Mouse (Mus musculus): ENCODE results near the gene Asxl1.

The Asxl1 gene

GRCm38 (mm10) chr2:153408971-153409370 lies 63.3 kb downstream of the Asxl1 start:
- in situ Hi-C loops (cut with MboI; ENCODE audit: low sequenced_read_pairs): loop anchor here (25.0 kb wide), 1 partner anchor 497 kb away; the partner anchor contains the start of gene Mylk2

DNA sequence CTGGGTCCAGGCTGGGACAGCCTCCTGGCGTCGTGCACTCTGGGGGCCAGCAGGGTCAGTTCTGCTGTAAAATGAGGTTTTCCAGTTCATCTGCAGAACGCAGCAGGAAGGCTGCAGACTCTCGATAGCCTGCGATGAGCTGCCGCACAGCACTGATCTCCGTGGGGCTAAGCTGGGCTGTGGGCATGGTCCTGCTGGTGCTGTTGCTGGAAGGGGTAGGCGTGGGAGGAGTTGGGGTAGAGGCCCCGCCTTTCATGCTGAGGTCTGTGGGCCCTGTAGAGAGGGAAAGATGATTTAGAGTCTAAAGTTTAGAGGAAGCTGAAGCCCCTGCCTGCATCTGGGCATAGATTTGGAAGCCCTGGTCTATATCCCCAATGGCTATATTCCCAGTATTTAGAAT lies 65.9 kb downstream of the Asxl1 start:
- in situ Hi-C loops (cut with MboI; ENCODE audit: low sequenced_read_pairs): loop anchor here (25.0 kb wide), 1 partner anchor 499 kb away; the partner anchor contains the start of gene Mylk2

- in situ Hi-C loops (cut with MboI; ENCODE audit: low sequenced_read_pairs): loop anchor here (25.0 kb wide), 1 partner anchor 500 kb away; the partner anchor contains the start of gene Mylk2
These were observed 66.9 kb downstream of the Asxl1 start for GRCm38 (mm10) chr2:153412563-153412962.

- in situ Hi-C loops (cut with MboI; ENCODE audit: low sequenced_read_pairs): loop anchor here (25.0 kb wide), 1 partner anchor 502 kb away; the partner anchor contains the start of gene Mylk2
These were observed 69.0 kb downstream of the Asxl1 start for GRCm38 (mm10) chr2:153414607-153415006.

DNA sequence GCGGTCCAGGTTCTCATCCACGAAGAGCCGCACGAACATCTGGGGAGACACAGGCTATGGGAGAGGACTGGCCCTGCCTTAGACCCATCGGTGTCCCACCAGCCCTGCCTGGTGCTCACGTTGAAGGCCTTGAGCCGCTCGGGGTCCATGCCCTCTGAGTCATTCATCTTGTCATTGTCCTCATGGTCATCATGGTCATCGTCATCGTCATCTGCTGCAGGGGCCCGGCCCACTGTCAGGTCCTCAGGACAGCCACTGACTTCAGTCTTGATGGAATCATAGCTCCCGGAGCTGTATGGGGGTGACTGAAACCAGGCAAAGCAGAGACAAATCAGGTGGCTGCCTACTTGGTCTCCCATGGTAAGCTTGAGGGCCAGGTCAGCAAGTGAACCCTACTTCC lies 72.2 kb downstream of the Asxl1 start:
- in situ Hi-C loops (cut with MboI; ENCODE audit: low sequenced_read_pairs): loop anchor here (25.0 kb wide), 1 partner anchor 506 kb away; the partner anchor contains the start of gene Mylk2

- in situ Hi-C loops (cut with MboI; ENCODE audit: low sequenced_read_pairs): loop anchor here (25.0 kb wide), 1 partner anchor 506 kb away; the partner anchor contains the start of gene Mylk2
These were observed 72.8 kb downstream of the Asxl1 start for GRCm38 (mm10) chr2:153418381-153418780.

DNA sequence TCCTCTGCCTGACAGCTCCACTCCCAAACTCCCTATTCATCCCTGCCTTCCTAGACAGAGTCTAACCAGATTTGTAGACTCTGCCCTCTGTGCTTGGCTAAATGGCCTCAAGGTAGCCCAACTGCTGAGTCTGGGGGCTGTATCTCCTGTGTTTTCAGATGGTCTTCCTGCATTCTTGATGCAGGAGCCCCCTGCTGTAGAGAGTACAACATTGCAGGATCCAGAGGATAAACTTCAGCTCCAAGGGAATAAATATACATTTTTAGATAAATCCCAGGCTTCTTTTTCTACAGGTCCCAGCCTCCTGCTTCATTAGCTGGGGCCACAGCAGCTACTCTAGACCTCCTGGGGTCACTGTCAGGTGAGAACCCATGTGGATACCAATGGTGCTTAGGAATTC lies 75.6 kb downstream of the Asxl1 start:
- in situ Hi-C loops (cut with MboI; ENCODE audit: low sequenced_read_pairs): loop anchor here (25.0 kb wide), 1 partner anchor 509 kb away; the partner anchor contains the start of gene Mylk2

- in situ Hi-C loops (cut with MboI; ENCODE audit: low sequenced_read_pairs): loop anchor here (25.0 kb wide), 1 partner anchor 510 kb away; the partner anchor contains the start of gene Mylk2
These were observed 76.4 kb downstream of the Asxl1 start for GRCm38 (mm10) chr2:153422051-153422450.

- in situ Hi-C loops (cut with MboI; ENCODE audit: low sequenced_read_pairs): loop anchor here (25.0 kb wide), 1 partner anchor 511 kb away; the partner anchor contains the start of gene Mylk2
These were observed 77.5 kb downstream of the Asxl1 start for GRCm38 (mm10) chr2:153423113-153423512.

DNA sequence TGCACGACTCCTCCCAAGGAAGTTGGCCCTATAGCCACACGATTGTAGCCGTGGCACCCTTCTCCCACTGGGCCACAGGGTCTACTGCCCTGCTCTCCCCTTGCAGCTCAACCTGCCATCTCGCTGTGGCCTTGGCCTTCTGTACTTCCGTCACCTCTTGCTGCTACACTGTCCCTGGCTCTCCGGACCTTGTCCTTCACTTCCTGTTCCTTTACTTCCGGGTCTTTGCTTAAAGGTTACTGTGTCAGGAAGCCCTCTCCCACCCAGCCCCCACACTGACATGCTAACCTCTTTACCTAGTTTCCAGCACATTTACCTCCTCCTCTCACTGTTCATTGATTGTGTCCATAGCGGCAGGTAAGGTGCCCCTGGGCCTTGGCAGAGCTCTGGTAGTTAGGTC lies 78.9 kb downstream of the Asxl1 start:
- in situ Hi-C loops (cut with MboI; ENCODE audit: low sequenced_read_pairs): loop anchor here (25.0 kb wide), 1 partner anchor 512 kb away; the partner anchor contains the start of gene Mylk2

GRCm38 (mm10) chr2:153425124-153425844 lies 79.7 kb downstream of the Asxl1 start:
- in situ Hi-C loops (cut with MboI; ENCODE audit: low sequenced_read_pairs): no loop called here

- in situ Hi-C loops (cut with MboI; ENCODE audit: low sequenced_read_pairs): no loop called here
These were observed 80.5 kb downstream of the Asxl1 start for GRCm38 (mm10) chr2:153425998-153426670.

- in situ Hi-C loops (cut with MboI; ENCODE audit: low sequenced_read_pairs): no loop called here
These were observed 81.3 kb downstream of the Asxl1 start for GRCm38 (mm10) chr2:153426931-153427330.

- in situ Hi-C loops (cut with MboI; ENCODE audit: low sequenced_read_pairs): no loop called here
These were observed 82.9 kb downstream of the Asxl1 start for GRCm38 (mm10) chr2:153428485-153428884.

- in situ Hi-C loops (cut with MboI; ENCODE audit: low sequenced_read_pairs): no loop called here
These were observed 84.9 kb downstream of the Asxl1 start for GRCm38 (mm10) chr2:153430571-153430970.

DNA sequence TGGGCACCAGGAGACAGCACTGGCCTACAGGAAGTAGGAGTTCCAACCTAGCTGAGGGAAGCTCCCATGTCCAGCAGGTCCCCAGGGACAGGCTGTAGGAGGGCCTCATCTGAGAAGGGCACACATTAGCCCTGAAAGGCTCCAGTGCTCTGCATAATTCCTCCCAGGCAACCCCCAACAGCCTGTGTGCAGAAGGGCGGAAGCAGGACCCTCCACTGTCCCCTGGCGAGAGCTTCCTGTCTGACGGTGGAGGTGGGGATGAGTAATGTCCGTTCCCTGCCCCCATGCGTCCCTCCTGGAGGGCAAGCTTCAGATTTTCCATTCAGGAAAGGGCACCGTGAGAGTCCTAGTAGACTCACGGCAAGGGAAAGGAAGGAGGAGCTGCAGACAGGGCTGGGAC lies 86.9 kb downstream of the Asxl1 start:
- in situ Hi-C loops (cut with MboI; ENCODE audit: low sequenced_read_pairs): no loop called here

- in situ Hi-C loops (cut with MboI; ENCODE audit: low sequenced_read_pairs): no loop called here
These were observed 88.2 kb downstream of the Asxl1 start for GRCm38 (mm10) chr2:153433859-153434258.

GRCm38 (mm10) chr2:153434880-153435831 lies 89.5 kb downstream of the Asxl1 start:
- in situ Hi-C loops (cut with MboI; ENCODE audit: low sequenced_read_pairs): no loop called here

DNA sequence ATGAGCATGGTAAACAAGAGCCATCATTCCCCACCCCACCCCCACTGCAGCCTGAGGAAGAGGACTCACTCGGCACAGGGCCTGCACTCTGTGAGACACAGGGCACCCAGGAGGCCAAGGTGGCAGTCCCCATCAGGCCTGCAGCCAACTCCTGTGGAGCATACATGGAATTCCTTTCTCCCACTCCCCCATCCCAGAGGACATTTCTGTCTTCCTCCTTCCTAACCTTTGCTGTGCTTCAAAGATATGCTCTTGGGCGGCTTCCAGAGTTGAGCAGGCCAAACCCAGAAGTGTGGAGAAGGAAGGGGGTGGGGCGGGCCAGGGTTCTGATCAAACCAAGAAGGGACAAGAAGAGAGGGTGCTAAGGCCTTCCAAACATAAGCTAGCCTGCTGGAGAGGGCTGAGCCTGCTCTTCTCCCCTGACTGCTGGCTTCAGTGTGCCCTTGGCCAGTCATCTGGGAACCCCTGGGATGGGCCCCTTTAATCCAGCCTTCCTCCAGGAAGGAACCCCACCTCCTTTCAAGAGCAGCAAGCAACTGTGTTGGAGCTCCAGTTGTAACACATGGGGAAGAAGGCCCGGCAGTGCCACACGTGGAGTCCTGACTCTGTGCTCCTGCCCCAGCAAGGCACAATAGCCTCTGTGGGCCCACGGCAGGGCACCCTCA lies 91.1 kb downstream of the Asxl1 start:
- in situ Hi-C loops (cut with MboI; ENCODE audit: low sequenced_read_pairs): no loop called here

DNA sequence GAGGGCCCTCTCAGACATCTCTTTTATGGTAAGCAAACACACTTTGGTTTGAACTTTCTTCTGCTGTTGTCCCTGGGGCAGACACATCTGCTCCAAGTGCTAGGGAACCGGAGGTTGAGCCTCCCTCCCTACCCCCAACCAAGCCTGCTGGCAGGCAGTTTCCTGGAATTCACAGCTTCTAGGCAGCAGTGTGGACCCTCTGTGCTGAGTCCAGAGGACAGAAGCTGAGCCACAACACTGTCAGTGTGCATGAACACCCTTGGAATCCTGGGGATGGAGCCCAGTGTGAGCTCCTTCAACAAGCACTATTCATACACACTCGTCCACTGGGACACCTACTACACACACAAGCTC lies 91.7 kb downstream of the Asxl1 start:
- in situ Hi-C loops (cut with MboI; ENCODE audit: low sequenced_read_pairs): no loop called here
